Mouse (Mus musculus): ENCODE results near the gene Cd81.

The Cd81 gene

DNA sequence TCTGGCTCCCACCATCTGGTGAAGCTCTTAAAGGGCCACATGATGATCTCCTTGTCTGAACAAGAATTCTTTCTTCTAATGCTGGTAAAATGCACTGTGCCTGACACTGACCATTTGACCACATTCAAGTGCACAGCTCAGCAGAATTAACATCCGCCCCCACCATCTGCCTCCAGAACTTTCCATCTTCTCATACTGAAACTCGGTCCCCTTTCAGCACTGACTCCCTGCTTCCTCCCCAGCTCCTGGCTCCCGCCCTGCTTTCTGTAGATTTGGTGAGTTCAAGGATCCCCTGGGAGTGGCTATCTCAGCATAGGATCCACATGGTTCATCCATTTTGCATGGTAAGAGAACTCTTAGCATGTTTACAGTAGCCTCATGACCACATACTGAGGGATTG, 31.8 kb upstream of the Cd81 start:
- DNase-seq (ENCODE audit: low read depth): no peak

DNA sequence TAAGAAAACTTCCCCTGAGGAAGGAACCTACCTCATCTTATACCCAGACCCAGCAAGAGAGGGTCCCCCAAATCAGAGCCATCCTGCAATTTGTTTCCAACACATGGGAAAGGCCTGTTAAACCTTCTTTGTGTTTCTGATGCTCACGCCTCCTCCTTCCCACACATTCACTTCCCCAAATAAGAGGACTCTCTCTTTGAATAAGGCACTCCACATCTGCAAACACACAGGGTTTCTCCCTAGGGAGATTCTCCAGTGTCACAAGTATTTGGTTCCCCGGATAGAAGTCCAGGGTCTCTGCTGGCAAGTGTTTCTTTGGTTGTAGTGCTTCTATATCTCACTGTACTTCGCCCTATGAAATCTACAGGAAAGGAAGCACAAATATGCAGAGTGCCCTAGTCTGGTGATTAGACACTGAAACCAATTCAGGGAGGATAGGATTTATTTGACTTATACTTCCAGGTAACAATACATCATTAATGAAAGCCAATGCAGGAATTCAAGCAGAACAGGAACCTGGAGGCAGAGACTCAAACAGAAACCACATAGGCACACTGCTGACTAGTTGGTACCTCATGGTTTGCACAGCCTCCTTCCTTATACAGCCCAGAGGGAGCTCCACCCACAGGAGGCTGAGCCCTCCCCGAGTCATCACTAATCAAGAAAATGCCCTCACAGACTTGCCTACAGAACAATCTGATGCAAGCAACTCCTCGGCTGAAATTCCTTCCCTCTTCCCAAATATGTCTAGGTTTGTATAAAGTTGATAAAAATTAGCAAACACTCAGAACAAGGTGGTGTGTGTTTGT, 31.0 kb upstream of the Cd81 start:
- DNase-seq (ENCODE audit: low read depth): no peak

DNA sequence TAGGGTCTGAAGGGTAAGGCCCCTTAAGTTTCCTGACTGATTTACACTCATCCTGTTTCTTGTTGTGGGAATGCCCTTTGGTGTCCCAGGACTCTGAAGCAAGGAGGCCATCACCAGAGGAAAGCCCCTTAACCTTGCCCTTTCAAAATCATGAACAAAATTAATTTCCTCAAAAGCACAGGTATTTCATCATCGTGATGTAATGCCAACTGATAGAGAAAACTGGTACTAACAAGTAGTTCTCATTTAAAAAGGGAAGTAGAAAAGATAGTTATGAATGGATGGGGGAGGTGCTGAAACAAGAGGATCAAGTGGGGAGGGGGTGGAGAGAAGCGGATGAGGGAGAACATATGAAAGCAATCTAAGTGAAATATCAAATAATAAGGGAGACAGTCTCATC, 29.0 kb upstream of the Cd81 start:
- DNase-seq (ENCODE audit: low read depth): no peak

DNA sequence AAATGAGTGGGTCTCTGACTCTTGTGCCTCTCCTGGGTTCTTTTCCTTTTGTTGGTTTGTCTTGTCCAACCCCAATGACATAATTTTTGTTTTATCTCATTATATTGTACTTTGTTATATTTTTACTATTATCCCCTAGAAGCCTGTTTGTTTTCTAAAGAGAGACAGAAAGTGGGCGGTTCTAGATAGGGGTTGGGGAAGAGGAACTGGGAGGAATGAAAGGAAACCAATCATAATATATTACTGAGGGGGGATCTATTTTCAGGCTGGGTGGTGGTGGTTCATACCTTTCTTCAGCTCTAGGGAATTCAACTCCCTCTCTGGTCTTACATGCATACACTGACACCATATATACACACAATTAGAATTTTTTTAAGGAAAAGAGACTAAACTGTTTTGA, 28.2 kb upstream of the Cd81 start:
- no peak for DNase-seq (ENCODE audit: low read depth)

DNA sequence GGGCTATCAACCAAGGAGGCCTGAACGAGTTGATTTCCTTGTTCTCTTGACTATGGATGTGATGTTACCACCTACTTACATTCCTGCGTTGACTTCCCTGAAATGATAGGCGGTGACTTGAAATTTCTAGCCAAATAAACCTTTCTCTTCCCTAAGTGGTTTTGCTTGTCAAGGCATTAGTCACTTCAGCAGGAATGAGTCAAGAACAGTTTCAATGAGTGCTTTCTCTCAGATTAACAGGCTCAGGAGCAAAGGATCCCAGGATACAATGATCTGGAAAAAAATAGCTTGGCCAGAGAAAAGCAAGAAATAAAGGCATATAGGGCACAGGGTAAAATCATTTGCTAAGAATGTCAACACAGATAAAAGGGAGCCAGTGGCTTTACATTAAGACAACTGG, 27.0 kb upstream of the Cd81 start:
- DNase-seq (ENCODE audit: low read depth): no peak

DNA sequence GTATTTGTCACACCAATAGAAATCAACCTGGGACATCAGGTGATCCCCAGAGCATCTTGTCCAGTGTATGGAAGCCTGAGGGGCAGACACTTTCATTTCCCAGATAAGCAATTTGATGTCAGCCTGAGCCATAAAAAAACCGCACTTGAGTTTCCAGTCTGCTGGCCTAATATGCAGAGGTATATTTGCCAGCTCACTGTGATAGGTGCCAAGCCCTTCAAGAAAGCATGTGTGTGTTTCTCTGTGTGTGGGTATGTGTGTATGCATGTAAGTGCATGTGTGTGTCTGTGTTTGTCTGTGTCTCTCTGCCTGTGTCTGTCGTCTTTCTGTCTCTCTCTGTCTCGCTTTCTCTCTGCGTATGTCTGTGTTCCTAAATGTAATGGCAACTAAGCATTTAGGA, 25.3 kb upstream of the Cd81 start:
- no peak for DNase-seq (ENCODE audit: low read depth)

DNA sequence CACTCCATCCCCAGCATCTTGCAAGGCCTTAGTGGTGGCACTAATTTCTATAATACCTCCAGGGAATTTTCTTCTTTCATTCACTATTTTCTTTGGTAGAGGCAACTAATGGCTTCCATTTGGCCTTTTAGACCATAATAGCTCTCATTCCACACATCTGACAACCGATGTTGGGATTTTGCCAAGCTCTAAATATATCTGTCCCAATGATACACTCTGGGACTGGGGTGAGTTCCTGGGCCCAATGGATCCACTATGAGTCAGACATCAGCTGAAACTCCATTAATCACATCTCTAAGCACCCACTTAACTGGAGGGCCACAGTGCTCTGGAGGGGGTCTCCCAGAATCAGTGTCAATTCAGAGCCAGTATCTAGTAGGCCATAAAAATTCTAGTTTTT, 20.7 kb upstream of the Cd81 start:
- no peak for DNase-seq (ENCODE audit: low read depth)

DNA sequence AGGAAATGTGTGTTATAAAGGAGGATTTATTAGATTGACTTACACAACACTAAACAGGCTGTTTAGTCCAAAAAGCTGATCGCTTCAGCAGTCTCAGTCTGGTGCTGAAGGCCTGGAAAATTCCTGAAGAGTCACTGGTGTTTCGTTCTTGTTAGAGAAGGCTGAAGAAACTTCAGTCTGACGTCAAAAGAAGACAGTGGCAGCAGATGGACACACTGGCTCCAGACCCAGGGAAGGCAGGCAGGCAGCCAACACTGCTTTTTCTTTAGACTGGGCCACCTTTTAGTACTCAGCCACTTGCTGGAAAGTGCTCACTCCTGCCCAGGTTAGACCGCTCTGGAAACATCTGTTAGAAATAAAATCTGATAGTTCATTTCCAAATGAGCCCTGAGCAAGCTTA, 19.0 kb upstream of the Cd81 start:
- DNase-seq (ENCODE audit: low read depth): no peak

DNA sequence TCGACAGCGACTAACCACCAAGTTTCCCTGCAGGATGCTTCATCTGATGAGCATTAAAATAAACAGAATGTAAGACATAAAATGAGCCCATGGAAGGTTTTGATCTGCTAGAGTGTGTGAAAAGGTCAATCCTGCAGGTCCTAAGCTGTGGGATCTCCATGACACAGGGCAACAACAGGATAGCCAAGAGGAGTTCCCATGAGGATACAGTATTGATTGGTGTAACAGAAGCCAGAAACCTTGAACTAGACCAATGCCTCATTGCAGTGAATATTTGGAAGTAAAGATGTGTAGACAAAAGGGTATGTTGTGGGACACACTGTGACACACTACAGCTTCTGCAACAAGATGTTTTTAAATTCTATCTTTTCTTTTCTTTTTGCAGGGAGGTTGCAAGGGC, 18.4 kb upstream of the Cd81 start:
- no peak for DNase-seq (ENCODE audit: low read depth)

DNA sequence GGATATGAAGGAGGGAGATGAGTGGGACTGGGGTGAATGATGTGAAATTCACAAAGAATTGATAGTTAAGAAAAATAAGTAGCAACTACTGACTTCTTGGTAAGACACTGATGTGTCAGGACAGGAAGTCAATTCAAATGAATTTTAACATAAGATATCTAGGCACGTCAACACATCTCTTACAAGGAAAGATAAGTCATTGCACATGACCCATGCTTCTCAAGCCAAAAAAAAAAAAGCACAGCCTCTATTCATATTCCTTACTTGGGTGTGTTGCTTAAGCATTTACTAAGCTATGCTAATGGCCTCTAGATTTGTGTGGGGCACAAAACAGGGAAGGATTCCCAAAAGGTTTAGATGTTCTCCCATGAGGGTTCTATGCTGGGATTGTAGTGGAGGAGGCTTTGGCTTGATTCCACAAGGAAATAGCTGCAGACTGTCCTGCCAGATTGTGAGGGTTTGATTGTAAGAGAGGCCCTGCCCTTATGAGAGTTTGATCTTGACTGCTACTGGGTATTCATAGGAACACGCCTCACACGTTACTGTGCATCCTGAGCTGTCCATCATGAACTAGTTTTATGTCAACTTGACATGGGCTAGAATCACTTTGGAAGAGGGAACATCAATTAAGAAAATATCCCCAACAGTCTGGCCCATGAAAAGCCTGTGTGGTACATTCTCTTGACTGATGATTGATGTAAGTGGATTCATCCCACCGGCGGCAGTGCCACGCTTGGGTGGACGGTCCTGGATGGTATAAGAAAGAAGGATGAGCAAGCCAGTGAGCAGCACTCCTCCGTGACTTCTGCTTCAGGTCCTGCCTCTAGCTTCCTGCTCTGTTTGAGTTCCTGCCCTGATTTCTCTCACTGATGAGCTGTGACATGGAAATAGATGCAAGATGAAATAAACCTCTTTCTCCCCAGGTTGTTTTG, 17.8 kb upstream of the Cd81 start:
- DNase-seq (ENCODE audit: low read depth): no peak

DNA sequence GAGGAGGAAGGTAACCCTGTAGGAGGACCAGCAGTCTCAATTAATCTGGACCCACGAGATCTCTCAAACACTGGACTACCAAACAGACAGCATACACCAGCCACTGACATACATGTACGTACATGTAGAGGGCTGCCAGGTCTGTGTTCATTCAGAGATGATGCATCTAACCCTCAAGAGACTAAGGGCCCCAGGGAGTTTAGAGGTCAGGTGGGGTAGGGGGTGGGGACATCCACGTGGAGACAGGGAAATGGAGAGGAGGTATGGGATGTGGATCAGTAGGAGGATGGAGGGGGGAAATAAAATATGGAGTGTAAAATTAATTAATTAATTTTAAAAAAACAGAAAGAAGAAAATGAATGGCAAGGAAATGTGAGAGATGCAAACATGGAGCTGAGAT, 15.8 kb upstream of the Cd81 start:
- DNase-seq (ENCODE audit: low read depth): no peak

DNA sequence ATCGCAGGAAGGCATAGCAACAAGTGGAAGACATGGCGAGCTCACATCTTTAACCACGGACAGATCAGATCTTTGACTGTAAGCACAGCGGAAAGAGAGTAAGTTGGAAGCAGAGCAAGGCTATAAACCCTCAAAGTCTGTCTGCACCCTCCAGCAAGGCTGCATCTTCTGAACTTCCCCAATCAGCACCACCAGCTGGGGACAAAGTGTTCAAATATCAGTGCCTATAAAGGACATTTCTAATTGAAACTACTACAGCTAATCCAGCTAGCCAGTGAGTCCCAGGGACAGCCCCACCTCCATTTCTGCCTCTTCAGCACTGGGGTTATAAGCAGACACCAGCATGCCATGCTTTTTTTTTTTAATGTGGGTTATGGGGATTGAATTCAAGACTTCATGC, 15.2 kb upstream of the Cd81 start:
- no peak for DNase-seq (ENCODE audit: low read depth)

DNA sequence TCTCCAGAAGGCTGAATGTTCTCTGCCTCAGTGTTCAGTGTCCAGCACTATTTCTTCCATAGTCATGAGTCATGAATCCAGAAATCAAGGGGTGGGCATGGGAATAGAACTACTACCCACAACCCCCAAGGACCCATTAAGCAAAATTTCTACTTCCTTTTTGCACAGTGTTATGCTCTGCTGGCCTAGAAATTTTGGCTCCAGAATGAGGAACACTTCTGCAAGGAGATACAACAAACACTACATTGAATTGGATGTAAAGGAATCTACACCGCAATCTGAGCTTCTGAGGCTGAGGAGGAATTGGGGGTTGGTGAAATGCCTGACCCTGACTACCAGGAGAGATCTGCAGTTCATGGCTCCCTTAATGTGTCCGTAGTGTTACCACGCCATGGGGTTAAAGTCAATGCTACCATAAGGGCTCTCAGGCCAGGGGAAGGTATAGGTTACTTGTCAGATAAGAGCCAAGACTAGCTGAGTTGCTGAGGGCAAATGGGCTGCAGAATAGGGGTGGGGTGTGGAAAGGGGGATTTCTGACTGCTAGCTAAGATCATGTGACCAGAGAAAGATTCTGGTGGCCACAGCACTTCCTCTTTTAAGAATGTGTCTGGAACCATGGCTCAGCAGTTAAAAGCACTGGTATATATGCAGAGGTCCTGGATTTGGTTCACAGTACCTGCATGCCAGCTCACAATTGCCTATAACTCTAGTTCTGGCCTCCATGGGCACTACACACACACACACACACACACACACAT, 14.2 kb upstream of the Cd81 start:
- no peak for DNase-seq (ENCODE audit: low read depth)

DNA sequence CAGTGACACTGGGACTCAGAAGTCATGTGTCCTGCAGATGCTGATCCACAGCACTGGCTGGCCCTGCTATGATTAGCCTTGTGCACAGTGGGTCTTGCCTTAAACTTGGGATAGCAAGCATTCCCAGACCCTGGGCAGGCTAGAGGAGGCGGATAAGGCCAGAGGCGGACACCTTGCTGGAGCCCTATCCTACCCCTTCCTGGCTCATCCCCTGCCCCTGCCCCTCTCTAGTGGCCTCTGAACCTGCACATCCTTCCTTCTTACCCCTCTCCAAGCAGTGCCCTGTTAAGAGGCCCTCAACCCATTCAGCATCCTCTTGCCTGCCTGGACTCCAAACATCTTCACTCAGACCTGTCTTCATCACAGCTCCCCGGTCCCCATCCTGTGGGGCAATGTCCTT, 12.0 kb upstream of the Cd81 start:
- DNase-seq (ENCODE audit: low read depth): no peak

DNA sequence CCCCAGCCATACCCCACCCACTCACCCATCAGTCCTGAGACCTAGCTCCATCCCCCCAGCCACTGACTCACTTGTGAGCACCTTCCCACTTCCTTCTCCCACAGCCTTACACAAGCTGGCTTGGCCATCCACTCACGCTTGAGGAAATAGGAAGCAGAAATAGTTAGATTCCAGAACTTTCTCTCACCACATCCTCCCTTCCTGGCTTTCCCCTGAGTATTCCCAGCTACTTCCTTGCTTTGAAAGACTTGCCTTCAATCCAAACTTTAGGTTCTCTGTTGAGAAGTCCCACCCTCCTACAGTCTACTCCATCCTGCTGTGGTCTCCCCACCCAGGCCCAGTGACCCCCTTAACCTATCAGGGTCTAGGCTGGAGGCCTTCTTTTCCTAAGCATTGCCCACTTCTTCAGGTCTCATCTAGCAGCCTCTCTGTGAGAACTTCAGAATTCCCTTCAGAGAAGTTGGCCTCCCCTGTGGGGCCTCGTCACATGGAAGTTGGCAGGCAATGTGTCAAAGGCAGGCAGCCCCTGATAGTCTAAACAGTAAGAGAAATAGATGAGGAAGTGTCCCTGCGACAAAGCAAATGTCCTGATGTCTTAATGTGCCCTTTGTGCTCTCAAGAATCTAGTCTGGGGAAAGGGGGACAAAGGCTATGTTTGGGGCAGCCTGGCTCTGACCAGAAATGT, 11.3 kb upstream of the Cd81 start:
- DNase-seq (ENCODE audit: low read depth): no peak

DNA sequence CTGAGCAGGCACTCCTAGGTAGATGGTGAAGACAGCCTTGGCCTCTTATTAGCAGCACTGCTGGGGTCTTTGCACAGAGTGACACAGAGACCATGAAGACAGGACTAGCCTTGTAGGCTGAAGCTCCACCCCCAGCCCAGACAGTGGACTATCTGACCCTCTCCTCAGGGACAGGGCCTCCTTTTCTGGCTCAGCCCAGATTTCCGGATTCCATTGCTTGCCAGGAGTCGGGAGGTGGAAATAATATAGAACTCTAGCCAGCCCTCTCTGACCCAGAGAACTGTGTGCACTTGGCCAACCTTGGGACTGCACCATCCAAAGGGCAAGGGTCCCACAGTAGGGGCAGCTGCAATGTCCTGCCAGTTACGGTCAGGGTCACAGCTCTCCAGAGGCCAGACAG, 10.4 kb upstream of the Cd81 start:
- DNase-seq (ENCODE audit: low read depth): no peak

DNA sequence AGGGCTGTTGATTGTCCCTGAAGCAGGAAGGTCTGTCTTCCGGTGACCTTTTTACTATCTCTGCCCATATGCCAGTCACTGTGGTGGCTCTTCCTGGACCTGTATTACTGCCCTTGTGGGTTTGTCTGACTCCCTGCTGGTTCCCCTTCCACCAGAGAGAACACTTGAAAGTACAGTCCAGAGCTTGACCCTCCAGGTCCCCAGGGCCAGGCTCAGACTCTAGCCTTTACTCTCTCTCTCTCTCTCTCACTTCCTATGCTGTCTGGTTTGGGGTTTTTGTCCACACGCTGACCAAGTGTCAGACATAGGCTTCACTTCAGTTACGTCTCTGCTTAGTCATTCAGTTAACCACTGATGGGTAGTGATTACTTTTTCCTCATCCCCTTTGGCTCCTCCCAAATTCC, 9.6 kb upstream of the Cd81 start:
- no peak for DNase-seq (ENCODE audit: low read depth)

DNA sequence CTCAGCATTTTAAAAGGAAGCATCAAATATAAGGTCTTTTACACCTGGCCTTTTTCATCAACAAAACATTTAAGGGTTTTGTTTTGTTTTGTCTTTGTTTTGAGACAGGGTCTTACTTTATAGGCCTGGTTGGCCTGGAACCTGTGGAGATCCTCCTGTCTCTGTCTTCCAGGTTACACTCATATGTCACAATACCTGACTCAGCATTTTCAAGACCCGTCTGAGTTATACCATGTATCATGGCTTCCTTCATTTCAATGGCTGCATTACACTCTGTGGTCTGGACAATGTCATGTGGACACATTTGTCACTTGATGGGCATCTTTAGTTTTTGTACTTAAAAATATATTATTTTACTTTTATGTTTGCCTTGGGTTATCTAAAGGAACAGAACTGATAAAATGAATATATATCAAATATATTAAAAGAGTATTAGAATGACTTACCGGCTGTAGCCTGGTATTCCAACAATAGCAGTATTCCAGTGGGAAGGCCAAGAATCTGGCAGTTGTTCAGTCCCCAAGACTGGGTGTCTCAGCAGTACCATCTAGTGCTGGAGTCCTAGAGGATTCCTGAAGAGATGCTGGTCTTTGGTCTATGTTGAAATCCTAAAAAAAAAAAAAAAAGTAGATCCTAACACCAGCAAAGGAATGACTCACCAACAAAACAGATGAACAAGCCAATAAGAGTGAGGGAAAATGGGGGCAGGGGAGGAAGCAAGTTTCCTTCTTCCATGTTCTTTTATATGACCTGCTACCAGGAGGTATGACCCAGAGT, 8.3 kb upstream of the Cd81 start:
- DNase-seq (ENCODE audit: low read depth): no peak

DNA sequence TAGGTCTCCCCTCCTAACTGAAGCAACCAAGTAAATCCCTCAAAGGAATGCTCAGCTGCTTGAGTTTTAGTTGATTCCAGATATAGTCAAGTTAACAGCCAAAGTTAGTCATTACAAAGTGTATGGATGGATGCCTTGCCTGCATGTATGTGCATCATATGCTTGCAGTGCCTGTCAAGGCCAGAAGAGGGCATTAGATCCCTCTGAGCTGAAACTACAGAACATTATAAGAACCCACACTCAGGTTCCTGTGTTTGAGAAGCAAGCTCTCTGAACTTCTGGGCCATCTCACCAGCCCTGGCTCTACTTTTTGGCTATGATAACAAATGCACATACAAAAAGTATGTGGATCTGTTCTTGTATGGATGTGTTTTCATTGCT, 7.7 kb upstream of the Cd81 start:
- DNase-seq (ENCODE audit: low read depth): no peak

DNA sequence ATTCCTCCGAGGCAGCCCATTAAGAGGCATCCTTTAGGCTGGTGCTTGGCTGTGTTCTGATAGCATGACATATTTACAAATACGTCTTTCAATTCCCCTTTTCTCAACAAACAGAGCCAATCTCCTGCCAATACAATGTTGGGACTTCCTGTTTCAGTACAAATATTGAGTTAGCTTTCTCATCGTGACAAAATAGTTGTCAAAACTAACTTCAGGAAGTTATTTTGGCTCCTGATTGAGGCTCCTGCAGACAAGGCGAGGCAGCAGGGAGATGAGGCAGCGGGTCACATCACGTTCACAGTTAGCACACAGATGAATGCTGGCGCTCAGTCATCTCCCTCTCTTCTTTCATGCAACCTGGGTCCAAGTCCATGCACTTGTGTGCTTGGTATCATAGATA, 6.2 kb upstream of the Cd81 start:
- DNase-seq (ENCODE audit: low read depth): no peak

DNA sequence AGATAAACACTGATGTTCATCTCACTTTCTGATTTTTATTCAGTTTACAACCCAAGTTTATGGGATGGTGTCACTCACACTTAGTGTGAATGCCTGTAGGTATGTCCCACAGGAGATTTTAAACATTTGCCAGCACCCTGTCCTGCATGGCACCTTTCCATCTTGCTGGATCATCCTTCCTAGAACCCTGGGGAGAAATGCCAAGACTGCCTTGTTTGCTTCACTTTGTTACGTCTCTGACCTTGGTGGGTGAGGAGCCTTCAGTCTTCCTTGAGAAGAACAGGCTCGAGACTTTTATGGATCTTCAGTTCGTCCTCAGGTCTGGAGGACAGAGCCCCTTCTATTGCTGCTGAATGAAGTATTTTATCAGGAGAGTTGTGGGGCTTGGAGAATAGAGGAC, 3.2 kb upstream of the Cd81 start:
- DNase-seq (ENCODE audit: low read depth): no peak
